Mouse (Mus musculus) heart, postnatal 0 days (tissue): Measurements from ENCODE around the gene Rab4a. TPM values are rescaled to one million over a fixed set of nuclear protein-coding genes. Genes with fewer than 3 reads are reported as not detected.

Experiments
- ATAC-seq: fragments of 200-750 bp; cut with Nextera tagmentation; 2 replicates; pipeline ENCODE4 v1.8.0; 2017; ENCODE audit warnings: low read depth, moderate number of reproducible peaks, moderate library complexity; ENCODE audit not compliant: insufficient read depth
- DNase-seq: peaks from one replicate; pipeline ENCODE4 v3.0.0-alpha.2; 2016; ENCODE audit warnings: low spot score
- H3K27ac ChIP-seq: fragments of 300-500 bp; sonication (generic); 2 replicates; pipeline ENCODE4 v1.5.1; 2014; ENCODE audit warnings: low read depth, mild to moderate bottlenecking
- H3K27me3 ChIP-seq: fragments of 300-500 bp; sonication (generic); 2 replicates; pipeline ENCODE4 v1.6.1; 2014; ENCODE audit warnings: low read length, mixed read lengths; ENCODE audit not compliant: control insufficient read depth, insufficient read depth
- H3K36me3 ChIP-seq: fragments of 300-500 bp; sonication (generic); replicated peaks from 2 replicates; pipeline ENCODE4 v1.6.1; 2014; ENCODE audit warnings: low read length, mixed read lengths; ENCODE audit not compliant: control insufficient read depth, insufficient read depth
- H3K4me1 ChIP-seq: fragments of 300-500 bp; sonication (generic); 2 replicates; pipeline ENCODE4 v1.6.1; 2014; ENCODE audit warnings: antibody characterized with exemption; ENCODE audit not compliant: control insufficient read depth, insufficient read depth
- H3K4me2 ChIP-seq: fragments of 300-500 bp; sonication (generic); 2 replicates; pipeline ENCODE4 v1.6.1; 2014; ENCODE audit warnings: low read depth, mild to moderate bottlenecking, low read length, moderate library complexity
- H3K4me3 ChIP-seq: fragments of 300-500 bp; sonication (generic); 2 replicates; pipeline ENCODE4 v1.5.1; 2014; ENCODE audit warnings: low read depth, low read length
- H3K9ac ChIP-seq: fragments of 300-500 bp; sonication (generic); replicated peaks from 2 replicates; pipeline ENCODE4 v1.6.1; 2014; ENCODE audit warnings: low read depth, low read length, mixed read lengths
- H3K9me3 ChIP-seq: fragments of 300-500 bp; sonication (generic); replicated peaks from 2 replicates; pipeline ENCODE4 v1.6.1; 2016; ENCODE audit warnings: low read length; ENCODE audit not compliant: control insufficient read depth
- CTCF ChIP-seq: IDR thresholded peaks from 2 replicates; pipeline ENCODE4 v1.5.1; 2016; ENCODE audit warnings: antibody characterized with exemption, control low read depth, low read depth
- EP300 ChIP-seq: IDR thresholded peaks from 2 replicates; pipeline ENCODE4 v1.6.1; 2016; ENCODE audit warnings: antibody characterized with exemption, low read depth
- WGBS: fragments of 180-500 bp; shearing (Covaris S2); extraction: QIAGEN DNeasy Blood & Tissue Kit; methylation state at CpG from one replicate; pipeline ENCODE4 v1.1.7; 2014; 5-methylcytosine and 5-hydroxymethylcytosine counted together
- polyA plus RNA-seq: library from polyadenylated mRNA; unstranded; fragments of >200 nt; fragmentation: Nextera tagmentation; extraction: Ambion mirVana; gene quantifications from 2 replicates; pipeline ENCODE4 v1.2.1, GENCODE M21; 2015
- total RNA-seq: library from RNA; depleted of rRNA; stranded (reverse); fragments of >200 nt; gene quantifications from 2 replicates; pipeline ENCODE4 v1.2.3, GENCODE M21; 2014; ENCODE audit warnings: low replicate concordance

Gene Rab4a
- total and polyA plus RNA-seq, 2 experiments from 2014 or later = 13.7 to 30.1 TPM

DNA sequence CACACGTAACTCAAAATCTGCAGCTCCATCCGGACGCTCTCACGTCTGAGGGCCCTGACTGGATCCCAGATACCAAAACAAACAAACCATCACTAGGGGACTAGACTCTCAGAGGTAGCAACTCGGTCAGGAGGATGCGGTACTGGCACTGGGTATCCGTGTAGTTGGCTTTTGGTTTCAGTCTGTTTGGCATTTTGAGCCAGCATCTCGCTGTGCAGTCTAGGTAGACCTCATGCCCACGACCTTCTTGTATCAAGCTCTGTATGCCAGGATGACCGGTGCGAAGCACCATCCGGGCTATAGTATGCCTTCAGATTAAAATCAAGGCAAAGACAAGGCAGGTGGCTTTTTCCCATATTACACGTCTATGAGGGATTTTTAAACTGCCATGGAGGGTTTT, 21.7 kb downstream of the Rab4a start:
- no peaks in the 10 kb centered on the region for H3K27me3 ChIP-seq
- 88% methylated on average over 13 of the region's 13 CpGs for WGBS
- peaks cover 4% of the 10 kb centered on the region; the same call in 1 of the 2 replicates for H3K9me3 ChIP-seq
- H3K4me3 ChIP-seq = no peak overlapping the region
- H3K4me1 ChIP-seq = no peaks in the 10 kb centered on the region
- no peak for TF ChIP-seq CTCF
- H3K36me3 ChIP-seq = peaks cover 45% of the 10 kb centered on the region
- ATAC-seq = no peak
- no peak for DNase-seq
- H3K9ac ChIP-seq = no peak overlapping the region
- no peak overlapping the region for H3K27ac ChIP-seq
- H3K4me2 ChIP-seq = no peak overlapping the region

DNA sequence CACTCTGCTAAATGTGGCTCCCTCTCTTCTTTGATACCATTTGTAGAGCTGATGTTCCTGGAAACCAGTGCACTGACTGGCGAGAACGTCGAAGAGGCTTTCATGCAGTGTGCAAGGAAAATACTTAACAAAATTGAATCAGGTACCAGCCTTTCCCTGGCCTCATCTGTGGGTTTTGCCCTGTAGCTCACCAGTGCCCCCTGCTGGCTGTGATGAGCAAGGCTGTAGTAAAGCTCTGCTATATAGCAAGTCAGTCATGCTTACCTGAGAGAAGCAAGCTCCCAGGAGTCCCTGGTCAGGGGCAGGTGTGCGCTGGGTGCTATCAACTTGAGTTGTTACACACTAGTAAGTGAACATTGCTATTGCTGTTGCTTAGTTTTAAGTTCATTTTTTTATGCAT, 27.0 kb downstream of the Rab4a start:
- no peak overlapping the region for H3K4me3 ChIP-seq
- TF ChIP-seq EP300 (no peak), CTCF (peak; percentile 58)
- no peaks in the 10 kb centered on the region for H3K4me1 ChIP-seq
- H3K4me2 ChIP-seq = no peak overlapping the region
- no peak overlapping the region for H3K27ac ChIP-seq
- WGBS = 95% methylated on average over 4 of the region's 4 CpGs
- no peaks in the 10 kb centered on the region for H3K27me3 ChIP-seq
- no peaks in the 10 kb centered on the region for H3K9me3 ChIP-seq
- peaks cover 64% of the 10 kb centered on the region for H3K36me3 ChIP-seq
- ATAC-seq = no peak
- no peak overlapping the region for H3K9ac ChIP-seq
- DNase-seq = no peak

DNA sequence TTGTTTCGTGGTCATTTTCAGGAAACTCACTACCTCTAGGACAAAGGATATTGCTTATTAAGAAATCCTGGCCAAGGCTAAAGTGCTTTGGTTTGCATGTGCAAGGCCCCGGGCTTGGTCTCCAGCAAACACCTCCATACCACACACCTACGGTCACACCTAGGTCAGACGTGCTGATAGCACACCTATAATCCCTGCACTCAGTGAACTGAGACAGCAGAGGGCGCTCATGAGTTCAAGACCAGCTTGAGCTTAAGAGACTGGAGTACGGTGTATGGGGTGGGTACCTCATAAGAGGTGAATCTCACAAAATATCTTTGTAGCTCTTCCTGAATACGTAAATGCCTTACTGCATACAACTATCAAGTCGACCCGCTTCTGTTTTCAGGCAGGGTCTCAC, 29.7 kb downstream of the Rab4a start:
- WGBS = 55% methylated on average over 9 of the region's 9 CpGs
- peaks cover 39% of the 10 kb centered on the region for H3K36me3 ChIP-seq
- no peak for ATAC-seq

DNA sequence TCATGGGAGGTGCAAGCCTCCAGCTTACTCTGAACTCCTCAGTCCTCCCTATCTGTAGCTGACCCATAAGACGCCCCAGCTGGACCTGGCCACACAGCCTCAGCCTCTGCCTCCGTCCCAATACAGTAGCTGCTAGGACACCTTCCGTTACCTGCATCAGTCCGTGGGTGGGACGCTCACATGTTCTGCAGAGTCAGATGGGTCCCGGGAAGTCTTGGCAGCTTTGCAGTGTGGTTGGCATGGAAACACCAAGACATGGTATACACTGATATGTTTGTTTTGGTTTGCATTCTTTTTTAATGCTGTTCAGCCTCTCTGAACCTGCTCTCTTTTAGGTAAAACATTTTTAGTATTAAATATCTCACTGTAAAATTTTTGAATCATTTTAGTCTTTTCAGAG, 30.6 kb downstream of the Rab4a start:
- Histone ChIP-seq H3K27ac (no peak overlapping the region), H3K36me3 (peaks cover 37% of the 10 kb centered on the region), H3K9ac (no peak overlapping the region), H3K4me1 (no peaks in the 10 kb centered on the region), H3K4me2 (no peak overlapping the region), H3K4me3 (no peak overlapping the region), H3K9me3 (no peaks in the 10 kb centered on the region), H3K27me3 (no peaks in the 10 kb centered on the region)
- ATAC-seq (no peak), DNase-seq (no peak)
- WGBS = 78% methylated on average over 6 of the region's 6 CpGs
- no peak for TF ChIP-seq EP300
- no peak for TF ChIP-seq CTCF

More for the DNA sequence above, 29.7 kb downstream of the Rab4a start:
- Histone ChIP-seq H3K27me3 (no peaks in the 10 kb centered on the region), H3K27ac (no peak overlapping the region), H3K4me1 (no peaks in the 10 kb centered on the region), H3K4me2 (no peak overlapping the region), H3K9me3 (no peaks in the 10 kb centered on the region), H3K4me3 (no peak overlapping the region), H3K9ac (no peak overlapping the region)
- peak; percentile 10 for DNase-seq
- TF ChIP-seq EP300 (no peak), CTCF (peak; percentile 62)

DNA sequence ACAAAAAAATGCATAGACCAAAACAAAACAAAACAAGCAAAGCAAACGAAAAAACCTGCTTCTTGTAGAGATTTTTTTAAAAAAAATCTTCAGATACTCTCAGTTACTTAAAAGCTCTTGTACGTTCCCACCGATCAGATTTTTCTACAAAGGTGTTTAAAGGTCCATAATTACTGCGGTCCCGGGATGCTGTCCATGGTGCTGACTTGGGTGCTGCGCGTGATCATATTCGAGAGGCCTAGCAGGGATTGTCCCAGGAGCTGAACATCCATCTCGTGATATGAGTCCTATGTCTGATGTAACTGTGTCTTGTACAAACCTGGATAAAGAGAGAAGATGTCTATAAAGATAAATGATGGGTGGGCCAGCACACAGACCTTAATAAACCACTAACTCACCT, 32.7 kb downstream of the Rab4a start:
- DNase-seq = peak; percentile 16
- no peaks in the 10 kb centered on the region for H3K4me1 ChIP-seq
- no peaks in the 10 kb centered on the region for H3K27me3 ChIP-seq
- no peak overlapping the region for H3K27ac ChIP-seq
- H3K9ac ChIP-seq = no peak overlapping the region
- TF ChIP-seq CTCF (no peak), EP300 (no peak)
- H3K9me3 ChIP-seq = no peaks in the 10 kb centered on the region
- WGBS = 67% methylated on average over 9 of the region's 9 CpGs
- H3K4me3 ChIP-seq = no peak overlapping the region
- no peak for ATAC-seq
- peaks cover 37% of the 10 kb centered on the region for H3K36me3 ChIP-seq
- H3K4me2 ChIP-seq = no peak overlapping the region

DNA sequence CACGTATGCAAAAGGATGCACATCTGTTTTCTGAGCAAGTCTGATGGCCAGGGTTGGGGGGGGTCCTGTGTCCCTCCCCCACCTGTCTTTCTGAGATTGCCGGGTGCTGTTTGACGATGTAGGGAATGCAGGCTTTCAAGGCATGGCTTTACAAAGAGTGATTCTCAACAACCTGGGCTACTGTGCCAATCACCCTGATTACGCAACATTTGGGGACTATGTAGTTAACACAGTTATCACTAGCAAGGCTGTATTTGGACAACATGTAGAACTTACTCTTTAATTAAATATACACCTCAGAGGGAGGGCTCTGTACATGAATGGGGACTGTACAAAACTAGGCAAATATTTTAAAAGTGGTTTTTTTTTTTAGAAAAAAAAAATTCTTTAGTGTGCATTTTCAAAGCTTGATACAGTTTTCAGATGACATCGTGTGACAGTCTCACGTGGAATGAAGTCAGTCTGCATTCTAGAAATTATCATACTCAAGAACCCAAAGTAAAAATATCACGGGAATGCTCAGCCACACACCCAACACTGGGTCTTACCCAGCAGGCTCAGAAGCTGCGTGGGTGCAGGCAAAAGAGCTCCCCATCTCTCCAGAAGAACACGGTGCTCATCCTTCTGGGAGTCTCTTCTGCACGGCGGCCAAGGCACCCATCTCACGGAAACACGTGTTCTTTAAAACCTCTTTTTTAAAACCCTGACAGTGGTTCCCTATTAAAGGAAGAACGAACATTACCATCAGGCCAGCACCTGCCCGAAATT, 35.0 kb downstream of the Rab4a start:
- DNase-seq = no peak
- Histone ChIP-seq H3K4me3 (no peak overlapping the region), H3K27ac (no peak overlapping the region), H3K9me3 (no peaks in the 10 kb centered on the region), H3K4me2 (no peak overlapping the region), H3K4me1 (no peaks in the 10 kb centered on the region), H3K9ac (no peak overlapping the region), H3K36me3 (peaks cover 16% of the 10 kb centered on the region; the same call in 1 of the 2 replicates), H3K27me3 (no peaks in the 10 kb centered on the region)
- WGBS = 82% methylated on average over 15 of the region's 15 CpGs
- TF ChIP-seq EP300 (no peak), CTCF (no peak)
- ATAC-seq = no peak
